Mouse (Mus musculus) gastrocnemius, postnatal 36 days (tissue): ENCODE data around the gene Nubpl. TPM values are rescaled to one million over a fixed set of nuclear protein-coding genes. Genes with fewer than 3 reads are reported as not detected.
"Not testable (repeated sequence)": the region's sequence is repeated elsewhere in the genome, so short reads cannot be mapped to it uniquely, and the experiment has no call there.

Source experiments
- DNase-seq, 2 experiments: peaks; one replicate each; pipeline ENCODE4 v3.0.0; 2022
- intact Hi-C: fragments of 180-260 bp; cut with DNase I; formaldehyde crosslinking; loops from one replicate; pipeline ENCODE4 v1.15.1; 2025
- long read RNA-seq, 2 experiments: library from polyadenylated mRNA; stranded (forward); transcript quantifications; one replicate each; pipeline ENCODE4 v2.0.0; 2021
- total RNA-seq, 2 experiments: library from RNA; stranded (reverse); gene quantifications; 2 replicates each; pipeline ENCODE4 v1.2.3; 2021

Gene Nubpl
- 1 to 10 TPM; 4.5 to 5.8 TPM for total RNA-seq
- long read RNA-seq, experiment 1, transcript Nubpl-201 (11 exons, 2,987 nt): major isoform, 5 of 5 reads
- long read RNA-seq, experiment 1, partial matches to known transcripts: 0 of 5 reads
- long read RNA-seq, experiment 1, other reads (novel, unspliced or antisense): 0 of 5 reads
- long read RNA-seq, experiment 2, transcript Nubpl-201 (11 exons, 2,987 nt): major isoform, 10 of 10 reads
- long read RNA-seq, experiment 2, partial matches to known transcripts: 0 of 10 reads
- long read RNA-seq, experiment 2, other reads (novel, unspliced or antisense): 0 of 10 reads

DNA sequence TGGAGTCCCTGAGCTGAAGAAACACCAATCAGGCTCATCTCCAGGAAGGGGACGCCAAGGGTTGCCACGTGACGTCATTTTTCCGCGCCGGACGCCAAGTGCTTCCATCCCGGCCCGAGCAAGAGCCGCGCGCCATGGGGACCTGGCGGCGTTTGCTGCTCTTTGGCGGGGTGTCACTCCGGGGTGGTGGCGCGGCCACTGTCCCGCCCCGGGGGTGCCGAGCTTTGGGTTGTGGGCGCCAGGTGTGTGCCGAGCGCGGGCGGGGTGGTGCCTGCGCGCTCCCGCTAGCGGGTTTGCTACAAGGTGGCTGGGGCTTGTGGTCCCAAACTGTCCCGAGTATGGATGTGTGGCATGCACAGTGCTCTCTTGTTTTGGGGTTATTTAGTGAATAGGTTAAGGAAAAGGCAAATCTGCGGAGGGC, at the start of gene Nubpl:
Gene Nubpl, plus strand, starts transcription at position 88 of the 421 bp plus-strand sequence.
- intact Hi-C loops: no loop called here

DNA sequence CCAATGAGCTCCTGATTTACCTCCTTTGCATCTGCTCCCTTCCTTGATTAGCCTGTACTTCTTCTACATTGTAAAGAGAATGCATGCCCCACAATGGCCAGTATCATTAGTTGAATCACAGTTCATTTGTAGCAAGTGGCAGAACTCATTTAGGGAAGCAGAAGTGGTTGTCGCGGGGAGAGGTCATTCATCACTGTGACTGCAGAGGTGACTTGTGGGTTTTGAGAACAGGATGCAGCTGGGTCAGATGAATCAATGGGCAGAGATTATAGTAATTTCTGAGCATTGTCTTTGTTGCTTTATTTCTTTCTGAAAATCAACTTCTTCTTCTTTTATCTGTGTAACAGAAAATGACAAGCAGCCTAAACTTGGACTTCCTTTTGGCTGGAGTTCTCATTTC, 48.2 kb upstream of the Nubpl start:
- DNase-seq: no peak
- intact Hi-C loops: no loop called here

More for the DNA sequence above, at the start of gene Nubpl:
- peak; percentile 88 to 94 for DNase-seq

DNA sequence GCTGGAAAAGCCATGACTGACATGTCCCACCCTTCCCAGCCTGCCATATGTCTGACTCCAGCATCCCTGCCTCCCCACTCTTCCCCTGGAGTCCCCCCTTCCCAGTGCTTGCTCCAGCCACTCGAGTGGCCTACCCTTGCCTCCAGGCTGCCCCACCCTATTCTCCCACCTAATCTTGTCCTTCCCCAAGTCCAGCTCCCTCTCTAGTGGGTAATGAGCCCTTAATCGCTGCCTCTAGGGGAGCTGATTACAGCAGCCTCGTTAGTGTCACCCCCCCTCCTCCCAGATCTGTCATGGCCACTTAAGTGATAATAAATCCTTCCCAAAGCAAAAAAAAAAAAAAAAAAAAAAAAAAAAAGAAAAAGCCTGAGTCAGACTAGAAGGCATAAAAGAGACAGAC, 18.2 kb upstream of the Nubpl start:
- DNase-seq, intact Hi-C loops: not testable (repeated sequence)

DNA sequence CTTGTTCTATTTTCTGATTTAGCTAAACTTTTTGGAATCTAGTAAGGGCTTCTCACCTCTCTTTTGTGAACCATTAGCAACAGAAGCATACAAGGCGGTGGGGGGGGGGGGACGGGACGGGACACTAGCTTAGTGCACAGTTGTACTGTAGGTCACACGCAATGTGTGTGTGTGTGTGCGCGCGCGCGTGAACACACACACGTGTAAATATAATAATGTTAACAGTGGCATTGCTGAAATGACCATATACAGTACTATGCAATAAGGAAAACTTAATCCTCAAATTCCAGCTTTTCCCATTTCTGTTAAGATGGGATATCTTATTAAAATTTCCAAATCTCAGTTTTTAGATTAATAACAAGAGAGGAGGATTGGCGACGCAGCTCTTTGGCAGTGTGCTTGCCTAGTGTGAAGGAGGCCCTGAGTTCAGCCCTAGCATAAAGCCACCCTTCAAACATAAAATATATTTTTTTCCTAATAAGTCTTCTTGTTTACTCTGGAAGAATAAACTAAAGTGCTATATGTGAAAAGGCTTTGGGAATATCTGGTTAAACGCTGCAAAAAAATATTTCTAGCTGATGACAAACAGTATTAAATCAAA, 388 bp upstream of the Nubpl start:
- intact Hi-C loops: no loop called here
- no peak for DNase-seq

DNA sequence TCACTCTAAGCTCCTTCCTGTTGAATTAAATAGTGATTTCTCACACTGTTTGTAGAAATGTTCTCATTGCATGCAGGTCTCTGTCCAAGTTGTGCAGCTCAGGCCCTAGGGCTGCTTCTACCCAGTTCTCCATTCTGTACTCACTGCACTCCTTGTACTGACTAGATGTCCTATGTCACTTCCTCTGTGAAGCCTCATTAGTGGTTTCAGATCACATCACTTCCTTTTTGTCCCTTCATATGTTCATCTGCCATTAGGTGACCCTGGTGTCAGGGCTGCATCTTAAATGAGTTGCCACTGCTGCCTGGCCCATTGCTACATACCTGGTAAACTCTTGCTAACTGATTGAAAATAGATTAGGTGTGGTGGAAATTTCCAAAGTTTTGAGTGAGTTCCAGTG, 22.7 kb downstream of the Nubpl start:
- intact Hi-C loops: no loop called here
- no peak for DNase-seq

DNA sequence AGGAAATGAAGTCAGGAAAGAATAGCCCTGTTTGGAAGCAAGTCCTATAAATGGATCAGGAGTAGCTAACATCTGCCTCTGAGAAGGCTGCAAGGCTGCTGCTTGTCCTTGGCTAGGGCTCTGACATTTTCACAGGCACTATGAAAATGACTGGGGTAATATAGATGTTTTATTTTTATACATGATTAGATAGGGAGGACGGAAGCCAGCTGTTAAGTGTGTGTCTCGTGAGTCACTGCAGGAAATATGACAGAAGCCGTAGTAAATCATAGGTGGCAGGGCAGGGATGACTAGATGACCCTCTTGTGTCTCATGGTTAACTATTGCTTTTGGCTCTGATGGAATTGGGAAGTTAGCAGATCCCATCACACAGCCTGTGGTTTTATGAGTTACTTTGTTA, 28.9 kb downstream of the Nubpl start:
- DNase-seq: no peak
- intact Hi-C loops: no loop called here

DNA sequence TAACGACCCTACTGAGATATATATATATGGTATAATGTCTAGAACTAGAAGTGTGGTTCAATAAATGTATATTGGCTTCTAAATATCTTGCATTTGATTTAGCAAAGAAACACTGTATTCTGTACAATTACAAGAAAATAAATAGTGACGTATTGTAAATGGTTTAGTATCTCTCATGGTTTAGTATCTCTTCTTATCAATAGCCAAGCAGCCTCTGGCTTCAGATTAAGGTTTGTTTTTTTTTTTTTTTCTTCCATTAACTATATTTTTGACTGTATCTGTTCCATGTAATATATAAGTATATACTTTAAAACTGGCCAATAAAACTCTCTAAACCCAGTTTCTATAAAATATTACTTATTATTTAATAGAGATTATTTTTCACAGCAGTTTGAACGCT, 31.5 kb downstream of the Nubpl start:
- intact Hi-C loops: no loop called here

DNA sequence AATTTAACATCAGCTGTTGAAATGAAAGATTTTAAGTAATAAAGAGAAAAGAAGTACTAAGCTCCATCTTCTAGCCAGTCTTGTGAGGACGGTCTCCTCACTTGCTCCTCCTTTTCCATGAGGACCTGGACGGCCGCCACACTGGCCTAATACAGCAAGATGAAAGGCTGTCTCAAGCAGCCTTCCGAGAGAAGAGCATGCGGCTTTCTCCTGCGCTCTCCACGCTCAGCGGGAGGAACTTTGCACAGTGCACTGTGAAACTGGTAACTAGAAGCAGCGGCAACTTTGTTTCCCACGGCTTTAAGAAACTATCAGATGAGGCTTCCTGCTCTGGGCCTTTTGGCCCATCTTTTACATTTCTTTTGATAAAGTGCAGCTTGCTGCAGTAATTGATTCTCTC, 34.7 kb downstream of the Nubpl start:
- intact Hi-C loops: no loop called here
- peak in 1 of 2 experiments; percentile 9 for DNase-seq

More for the DNA sequence above, 31.5 kb downstream of the Nubpl start:
- DNase-seq: no peak

DNA sequence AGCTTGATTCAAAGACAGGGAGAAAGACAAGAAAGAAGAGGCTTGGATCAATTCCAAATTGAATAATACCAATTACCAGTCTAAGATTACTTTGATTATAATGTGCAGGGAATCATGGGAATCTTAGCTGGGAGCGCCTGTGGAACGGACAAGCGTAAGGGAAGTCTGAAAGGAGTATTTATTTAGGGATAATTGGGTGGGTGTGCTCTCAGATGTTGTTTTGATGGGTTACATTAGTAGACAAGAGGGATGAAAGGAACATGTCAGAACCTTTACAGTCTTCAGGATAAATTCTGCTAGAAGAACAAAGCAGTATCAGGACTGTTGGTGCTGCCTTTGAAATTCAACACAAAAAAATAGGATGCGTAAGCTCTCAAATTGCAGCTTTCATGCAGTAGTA, 40.8 kb downstream of the Nubpl start:
- DNase-seq: no peak
- intact Hi-C loops: no loop called here

DNA sequence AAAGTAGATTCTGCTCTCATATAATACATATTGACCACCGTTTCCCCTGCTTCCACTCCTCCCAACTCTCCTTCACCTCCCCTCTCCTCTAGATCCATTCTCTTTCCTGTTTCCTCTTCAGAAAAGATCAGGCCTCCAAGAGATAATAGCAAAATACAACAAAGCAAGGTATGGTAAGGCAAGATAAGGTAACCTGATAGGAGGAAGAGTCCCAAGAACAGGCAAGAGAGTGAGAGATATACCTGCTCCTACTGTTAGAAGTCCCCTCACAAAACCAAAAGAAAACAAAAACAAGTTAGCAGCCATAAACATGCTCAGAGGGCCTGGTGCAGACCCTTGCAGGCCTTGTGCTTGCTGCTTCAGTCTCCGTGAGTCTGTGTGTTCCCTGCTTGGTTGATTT, 49.1 kb downstream of the Nubpl start:
- intact Hi-C loops: no loop called here
- no peak for DNase-seq

DNA sequence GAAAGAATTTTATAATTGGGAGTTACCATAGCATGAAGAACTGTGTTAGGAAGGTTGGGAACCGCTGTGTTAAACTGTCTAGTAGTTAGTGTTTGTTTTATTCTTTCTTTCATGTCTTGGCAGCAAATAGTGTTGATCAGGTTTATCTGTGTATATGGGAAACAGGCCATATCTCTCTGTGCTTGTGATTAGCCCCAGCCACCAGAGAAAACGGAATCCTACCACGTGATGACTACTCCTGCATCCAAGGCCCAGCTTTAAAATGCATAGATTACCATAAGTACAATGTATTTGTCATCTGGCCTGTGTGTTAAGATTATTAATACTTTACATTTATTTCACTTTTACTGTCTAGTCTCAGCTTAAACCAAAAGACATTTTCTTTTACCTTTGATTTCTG, 51.9 kb downstream of the Nubpl start:
- no peak for DNase-seq
- intact Hi-C loops: no loop called here

DNA sequence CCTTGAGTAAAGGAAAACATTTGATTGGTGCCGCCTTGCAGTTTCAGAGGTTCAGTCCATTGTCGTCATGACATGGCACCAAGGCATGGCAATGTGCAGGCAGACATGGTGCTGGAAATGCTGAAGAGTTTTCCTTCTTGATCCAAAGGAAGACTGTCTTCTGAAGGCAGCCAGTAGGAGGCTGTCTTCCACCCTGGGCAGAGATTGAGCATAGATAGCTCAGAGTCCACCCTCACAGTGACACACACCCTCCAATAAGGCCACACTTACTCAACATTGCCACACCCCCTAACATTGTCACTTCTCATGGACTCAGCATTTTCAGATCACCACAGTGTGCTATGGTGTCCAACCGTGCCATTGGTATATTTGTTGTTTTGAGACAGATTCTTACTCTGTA, 54.5 kb downstream of the Nubpl start:
- intact Hi-C loops: no loop called here
- DNase-seq: no peak

DNA sequence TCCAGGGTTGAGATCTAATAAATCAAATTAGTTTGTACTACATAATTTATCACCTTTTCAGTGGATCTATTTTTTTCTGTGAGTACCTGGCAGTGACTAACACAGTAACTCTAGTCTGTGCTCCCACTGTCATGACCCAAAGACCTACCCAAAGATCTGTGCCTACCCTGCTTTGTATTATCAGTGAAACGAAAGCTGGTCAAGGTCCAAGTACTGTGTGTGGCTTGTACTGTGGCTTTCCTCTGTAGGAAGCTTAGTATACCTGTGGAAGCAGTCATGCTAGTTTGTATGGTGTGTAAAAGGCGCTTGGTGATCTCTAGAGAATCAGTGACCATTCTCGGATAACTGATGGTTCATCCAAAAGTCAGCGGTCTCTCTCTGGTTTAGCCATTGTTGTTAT, 57.4 kb downstream of the Nubpl start:
- intact Hi-C loops: no loop called here
- no peak for DNase-seq

DNA sequence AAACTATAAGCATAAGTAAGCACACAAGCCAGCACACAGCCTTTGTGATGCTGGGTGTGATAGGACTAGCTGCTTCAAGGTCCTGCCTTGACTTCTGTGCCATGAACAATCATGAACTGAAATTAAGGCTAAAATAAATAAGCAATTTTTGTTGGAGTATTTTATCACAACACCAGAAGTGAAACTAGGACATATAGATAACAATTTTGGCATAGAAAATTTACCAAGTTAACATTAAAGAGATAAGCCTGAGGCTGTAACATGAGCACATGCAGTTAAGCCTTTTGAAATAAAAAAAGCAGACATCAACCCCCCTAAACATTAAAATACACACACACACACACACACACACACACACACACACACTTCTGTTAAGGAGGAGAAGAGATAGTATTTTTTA, 66.9 kb downstream of the Nubpl start:
- intact Hi-C loops: no loop called here

DNA sequence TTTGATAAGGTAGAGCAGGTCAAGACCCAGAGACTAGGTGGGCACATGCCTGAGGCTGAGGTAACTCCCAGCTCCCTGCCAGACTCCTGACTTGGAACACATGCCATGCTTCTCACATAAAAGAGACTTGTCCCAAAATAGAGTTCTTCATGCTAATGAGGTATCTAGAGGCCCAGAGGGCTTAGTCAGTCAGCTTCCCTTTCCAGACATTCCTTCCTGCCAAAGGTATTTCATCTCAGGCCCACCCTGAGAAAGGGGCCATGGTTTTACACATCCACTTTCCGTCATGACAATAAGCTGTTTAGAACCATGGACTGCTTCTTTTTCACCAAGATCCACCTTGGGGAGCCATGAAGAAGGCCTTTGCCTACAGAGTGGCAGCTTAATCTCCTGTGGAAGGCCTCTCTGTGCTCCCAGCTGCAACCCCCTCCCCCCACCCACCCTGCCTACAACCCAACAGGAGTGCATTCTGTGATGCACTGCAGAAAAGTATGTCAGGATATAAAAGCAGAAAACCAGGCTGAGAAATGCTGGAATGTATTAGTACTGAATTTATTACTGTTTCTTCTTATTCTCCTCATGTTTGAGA, 88.8 kb downstream of the Nubpl start:
- DNase-seq: no peak
- intact Hi-C loops: no loop called here

More for the DNA sequence above, 66.9 kb downstream of the Nubpl start:
- no peak for DNase-seq

DNA sequence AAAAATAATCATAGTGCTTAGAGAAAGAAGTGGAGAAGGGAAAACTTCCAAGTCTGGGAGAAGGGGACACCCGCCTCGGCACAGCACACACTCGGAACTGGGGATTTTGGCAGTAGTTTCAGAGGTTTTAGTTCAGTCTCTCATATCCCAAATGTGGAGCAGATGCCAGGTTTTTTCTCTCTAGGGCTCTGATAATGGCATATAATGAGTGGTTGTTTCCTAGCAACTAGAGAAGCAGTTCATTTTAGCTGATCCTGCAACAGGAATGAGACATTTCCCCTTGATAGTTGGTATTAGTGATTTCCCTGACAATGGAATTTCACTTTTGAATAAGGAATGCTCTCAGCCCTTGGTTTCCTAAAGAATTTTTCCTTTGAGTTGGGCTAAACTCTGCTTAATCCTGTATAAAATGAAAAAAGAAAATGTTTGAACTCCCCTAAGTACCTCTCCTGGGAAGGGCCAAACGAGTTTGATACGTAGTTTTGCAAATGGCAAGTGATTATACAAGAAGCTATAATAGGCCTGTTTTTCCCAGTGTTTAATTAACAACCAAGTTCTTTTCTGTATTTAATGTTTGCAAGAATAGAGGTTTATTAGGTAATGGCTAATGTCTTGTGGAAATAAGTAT, 89.5 kb downstream of the Nubpl start:
- no peak for DNase-seq

DNA sequence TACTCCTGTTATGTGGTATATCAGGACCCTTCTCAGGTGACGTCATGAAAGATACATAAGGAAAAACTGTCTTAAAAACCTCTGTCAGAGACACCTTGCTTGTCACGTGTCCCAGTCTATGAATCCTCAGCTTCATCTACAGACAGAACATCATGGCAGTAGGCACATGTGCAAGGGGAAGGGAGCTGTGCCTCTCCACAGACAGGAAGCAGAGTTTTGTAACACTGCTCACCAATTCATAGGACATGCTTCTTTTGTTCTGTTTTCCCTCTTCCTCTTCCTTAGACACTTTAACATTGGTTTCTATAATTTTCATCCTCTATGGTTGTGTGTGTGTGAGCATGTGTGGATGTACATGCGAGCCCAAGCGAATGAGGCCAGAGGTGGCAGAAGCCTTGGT, 100.9 kb downstream of the Nubpl start:
- intact Hi-C loops: no loop called here
- DNase-seq: no peak

More for the DNA sequence above, 89.5 kb downstream of the Nubpl start:
- intact Hi-C loops: no loop called here

DNA sequence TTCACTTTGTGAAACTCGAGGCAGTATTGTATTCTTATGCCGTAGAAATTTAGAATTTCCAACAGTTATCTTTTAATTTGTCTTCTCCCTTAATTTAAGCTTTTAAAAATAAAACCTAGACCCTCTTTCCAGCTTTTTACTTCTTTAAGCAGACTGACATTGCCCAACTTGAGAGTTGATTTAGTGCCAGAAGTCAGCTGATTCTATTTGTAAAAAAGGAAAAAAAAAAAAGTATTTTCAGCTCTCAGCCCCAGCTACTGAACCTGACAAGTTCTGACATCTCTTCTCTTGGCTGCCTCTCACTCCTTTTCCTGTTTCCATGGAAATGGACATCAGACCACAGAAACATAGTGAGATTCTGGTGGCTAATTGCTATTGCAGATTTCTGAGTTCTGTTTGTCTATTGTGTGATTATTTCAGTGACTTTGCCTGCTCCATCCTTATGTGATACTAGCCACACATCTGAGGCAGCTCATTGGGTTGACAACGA, 111.6 kb downstream of the Nubpl start:
- no peak for DNase-seq
- intact Hi-C loops: no loop called here

DNA sequence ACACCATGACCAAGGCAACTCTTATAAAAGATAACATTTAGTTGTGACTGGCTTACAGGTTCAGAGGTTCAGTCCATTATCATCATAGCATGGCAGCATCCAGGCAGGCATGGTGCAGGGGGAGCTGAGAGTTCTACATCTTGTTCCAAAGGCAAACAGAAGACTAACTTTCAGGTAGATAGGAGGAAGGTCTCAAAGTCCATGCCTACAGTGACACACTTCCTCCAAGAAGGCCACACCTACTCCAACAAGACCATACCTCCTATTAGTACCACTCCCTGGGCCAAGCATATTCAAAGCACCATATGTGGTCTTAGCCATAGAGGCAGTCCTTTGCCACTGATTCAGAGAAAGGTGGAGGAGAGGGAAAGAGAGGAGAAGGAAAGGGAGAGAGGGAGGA, 113.6 kb downstream of the Nubpl start:
- DNase-seq: no peak
- intact Hi-C loops: no loop called here

DNA sequence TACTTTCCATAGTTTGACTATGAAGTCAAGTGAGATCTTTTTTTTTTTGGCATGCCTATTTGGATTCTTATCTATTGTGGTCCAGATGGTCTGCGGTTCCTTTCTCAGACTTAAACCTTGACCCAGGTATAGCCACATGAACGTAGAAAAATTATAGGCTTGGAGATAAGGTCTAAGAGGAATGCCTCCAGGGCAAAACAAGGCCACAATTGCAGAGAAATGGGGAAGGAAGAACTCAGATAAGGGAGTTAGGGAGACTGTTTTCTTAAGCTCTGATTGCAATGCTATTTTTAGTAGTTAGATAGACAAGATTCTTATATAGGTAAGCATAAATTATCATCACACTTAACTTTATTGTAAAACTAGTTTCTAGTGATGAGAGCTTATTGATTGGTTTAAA, 117.3 kb downstream of the Nubpl start:
- no peak for DNase-seq
- intact Hi-C loops: no loop called here

DNA sequence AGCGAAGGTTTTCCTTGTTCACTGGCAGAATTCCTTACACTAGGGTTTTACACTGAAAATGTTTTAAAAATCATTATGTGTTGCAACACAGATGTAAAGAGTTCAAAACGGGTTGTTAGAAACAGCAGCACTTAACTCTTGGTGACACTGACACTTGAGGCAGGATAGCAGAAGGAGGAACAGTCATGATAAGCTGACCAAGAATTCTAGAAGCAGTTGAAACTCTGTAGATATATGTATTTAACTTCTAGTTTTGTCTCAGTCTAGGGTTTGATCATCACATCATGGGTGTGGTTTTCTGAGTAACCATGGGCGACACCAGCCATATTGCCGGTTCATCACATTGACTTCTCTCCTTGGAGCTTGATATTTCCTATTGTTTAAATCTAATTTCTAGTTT, 127.4 kb downstream of the Nubpl start:
- intact Hi-C loops: no loop called here
- no peak for DNase-seq
